Mouse (Mus musculus): ENCODE results near the gene Pla2g15. TPM values are rescaled to one million over a fixed set of nuclear protein-coding genes. Genes with fewer than 3 reads are reported as not detected.

Pla2g15 gene
- 10 to 100 TPM in 1 of 2 experiments, 1 to 10 TPM in 1; 9.8 to 12.9 TPM for total RNA-seq (2023)

DNA sequence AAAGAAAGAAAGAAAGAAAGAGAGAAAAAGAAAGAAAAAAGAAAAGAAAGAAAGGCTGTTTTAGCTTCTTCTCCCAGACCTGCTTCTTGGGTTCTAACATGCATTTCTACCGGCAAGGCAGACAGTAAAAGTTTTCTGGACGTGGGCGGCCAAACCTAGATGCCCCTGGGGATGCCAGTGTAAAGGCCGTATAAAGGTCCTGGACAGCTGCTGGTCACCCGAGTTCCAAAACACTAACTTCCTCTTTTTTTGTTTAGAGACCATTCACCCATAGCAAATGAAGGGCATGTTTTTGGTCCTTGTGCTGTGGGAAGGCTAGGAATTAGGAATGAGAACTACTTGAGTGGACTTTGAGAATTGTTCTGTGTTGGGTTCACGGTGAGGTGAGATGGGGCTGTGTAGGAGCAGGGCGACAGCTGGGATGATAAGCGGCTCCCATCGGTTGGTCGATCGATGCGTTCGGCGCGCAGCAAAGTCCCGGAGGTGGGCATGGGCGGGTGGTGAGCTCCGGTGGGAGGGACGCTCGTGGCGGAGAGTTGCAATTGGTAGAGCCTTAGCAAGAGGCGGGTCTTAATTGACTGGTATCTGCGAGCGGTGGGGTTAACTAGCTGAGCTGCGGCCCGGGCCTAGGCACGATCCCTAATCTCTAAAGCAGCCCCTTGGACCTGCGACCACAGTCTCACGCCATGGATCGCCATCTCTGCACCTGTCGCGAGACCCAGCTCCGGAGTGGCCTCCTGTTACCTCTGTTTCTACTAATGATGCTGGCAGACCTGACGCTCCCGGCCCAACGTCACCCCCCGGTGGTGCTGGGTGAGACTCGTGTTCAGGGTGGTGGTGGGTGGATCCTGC lies at the start of gene Pla2g15:
Pla2g15 (plus strand) TSS at position 599 of the 852 bp plus-strand sequence.

DNA sequence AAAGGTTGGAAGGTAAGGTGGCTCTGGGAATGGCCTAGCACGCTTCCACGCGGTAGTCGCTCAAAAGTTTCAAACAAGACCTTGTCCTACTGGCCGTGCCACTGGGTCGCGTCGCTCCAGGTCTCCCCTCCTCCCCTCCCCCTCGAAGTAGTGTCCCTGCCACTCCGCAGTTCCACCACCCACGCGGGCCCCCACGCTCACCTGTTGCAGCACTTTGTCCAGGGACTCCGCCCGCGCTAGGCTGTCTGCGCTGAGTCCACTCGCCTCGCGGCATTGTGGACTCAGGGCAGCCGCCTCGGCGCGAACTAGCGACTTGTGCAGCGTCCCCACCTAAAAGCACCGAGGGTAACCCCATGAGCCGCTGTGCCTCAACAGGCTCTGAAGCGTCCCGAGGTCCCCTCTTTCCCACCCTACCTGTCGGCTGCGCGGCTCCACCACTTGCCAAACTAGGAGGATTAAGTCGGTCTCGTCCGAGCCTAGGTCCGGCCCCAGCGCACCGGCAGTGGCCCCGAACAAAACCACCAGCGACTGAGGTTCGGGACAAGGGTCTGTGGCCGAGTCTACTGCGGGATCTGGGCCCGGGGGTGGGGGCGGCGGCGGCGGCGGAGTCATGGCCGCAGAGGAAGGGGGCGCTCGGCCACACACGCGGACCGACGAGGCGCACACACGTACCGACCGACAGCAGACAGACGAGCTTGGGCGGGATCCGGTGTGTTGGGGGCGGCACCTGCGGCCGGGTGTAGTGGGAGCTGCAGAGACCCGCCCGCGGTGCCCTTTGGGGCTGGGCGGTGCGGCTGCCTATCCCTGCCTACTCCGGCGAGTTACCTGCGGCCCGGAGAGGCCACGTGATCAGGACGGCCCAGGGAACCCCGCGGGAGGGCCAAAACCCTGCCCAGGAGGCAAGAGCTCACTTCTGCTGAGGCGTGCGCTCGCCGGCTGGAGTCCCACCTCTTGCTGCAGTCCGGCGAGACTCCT lies 13.8 kb upstream of the Pla2g15 start, which contains the start of gene Esrp2:
Esrp2 (minus strand) TSS at position 819 of the 975 bp plus-strand sequence.

DNA sequence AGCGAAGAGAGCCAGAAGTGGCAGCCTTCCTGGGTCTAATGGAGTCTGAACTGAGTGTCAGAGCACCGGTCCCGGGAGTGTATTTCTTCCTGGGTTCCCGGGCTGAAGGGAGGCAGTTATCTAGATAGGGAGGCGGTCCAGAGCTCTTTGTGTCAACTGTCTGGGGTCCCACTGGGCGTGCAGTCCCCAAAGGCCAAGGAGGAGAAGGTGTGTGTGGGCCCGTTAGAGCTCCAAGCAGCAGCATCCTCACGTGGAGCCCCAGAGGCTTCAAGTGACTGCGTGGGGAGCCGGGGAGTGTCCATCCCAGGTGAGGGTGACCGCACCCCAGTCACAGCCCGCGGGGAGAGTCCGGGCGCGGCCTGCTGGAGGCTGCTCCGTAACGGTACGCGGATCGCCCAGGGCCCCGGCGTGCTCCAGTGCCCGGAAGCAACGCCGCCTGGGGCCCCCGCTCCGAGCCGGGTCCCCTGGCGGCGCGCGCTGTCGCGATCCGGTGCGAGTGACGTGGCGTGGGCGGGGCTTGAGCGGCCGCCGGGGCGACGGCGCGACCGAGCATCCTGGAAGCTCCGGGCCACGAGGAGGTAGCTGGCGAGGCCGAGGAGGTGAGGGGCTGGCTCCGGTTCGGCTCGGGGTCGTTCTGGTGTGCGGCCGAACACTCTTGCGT lies 18.3 kb downstream of the Pla2g15 start, which contains the start of gene Slc7a6:
Slc7a6 (plus strand) TSS at position 502 of the 661 bp plus-strand sequence.

DNA sequence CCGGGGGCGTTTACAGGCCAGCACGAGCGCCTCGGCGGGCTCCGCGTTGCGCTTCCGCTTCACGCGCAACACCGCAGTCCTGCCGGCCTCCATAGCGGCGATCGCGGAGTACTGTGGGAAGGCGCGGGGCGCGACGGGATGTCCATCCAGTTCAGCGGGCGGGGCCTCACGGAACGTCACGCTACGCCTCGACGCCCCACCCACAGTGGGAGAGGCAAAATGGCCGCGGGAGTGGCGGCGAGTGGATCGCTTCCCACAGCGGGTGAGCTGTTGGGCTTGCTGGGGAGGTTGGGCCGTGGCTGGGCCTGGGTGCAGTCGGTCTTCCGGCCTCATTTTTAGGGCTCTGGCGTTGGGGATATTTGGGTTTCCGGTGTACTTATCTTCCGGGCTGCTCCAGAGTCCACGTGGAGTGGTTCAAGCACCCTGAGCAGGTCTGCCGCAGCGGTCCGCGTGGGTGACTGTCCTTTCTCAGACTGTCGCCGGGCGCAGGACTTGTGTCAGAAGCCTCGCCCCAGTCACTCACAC lies 60.7 kb downstream of the Pla2g15 start, which contains the start of the genes Slc7a6os and Prmt7:
Slc7a6os (minus strand) TSS at position 115 of the 525 bp plus-strand sequence.
Prmt7 (plus strand) TSS at position 116 of the 525 bp plus-strand sequence.

Other genes with a start within 250 kb of the Pla2g15 start
- gene Pskh1, start 250.0 kb upstream of the Pla2g15 start, total RNA-seq (2023) = 10 to 100 TPM; 22.5 to 30.1 TPM
- 1 to 10 TPM; 2.0 to 3.5 TPM for gene Ctrl, start 216.5 kb upstream of the Pla2g15 start, total RNA-seq (2023)
- gene Psmb10, start 212.0 kb upstream of the Pla2g15 start, total RNA-seq (2023) = 100 to 1,000 TPM; 141 to 157 TPM
- gene Lcat, start 207.0 kb upstream of the Pla2g15 start, total RNA-seq (2023) = under 1 TPM in 1 of 2 experiments, not detected in 1; 0.67 TPM
- 10 to 100 TPM; 13.7 to 16.2 TPM for gene Slc12a4, start 184.3 kb upstream of the Pla2g15 start, total RNA-seq (2023)
- not detected for gene Dpep3, start 171.0 kb upstream of the Pla2g15 start, total RNA-seq (2023)
- gene Dus2, start 159.1 kb upstream of the Pla2g15 start, total RNA-seq (2023) = 10 to 100 TPM; 29.8 to 31.5 TPM
- not detected for gene Dpep2nb, start 144.4 kb upstream of the Pla2g15 start, total RNA-seq (2023)
- gene Ddx28, start 138.5 kb upstream of the Pla2g15 start, total RNA-seq (2023) = 10 to 100 TPM in 1 of 2 experiments, 1 to 10 TPM in 1; 8.0 to 10.7 TPM
- gene Nfatc3, start 91.6 kb upstream of the Pla2g15 start, total RNA-seq (2023) = 100 to 1,000 TPM; 207 to 214 TPM
- not detected for gene Esrp2, start 13.4 kb upstream of the Pla2g15 start, total RNA-seq (2023)
- 10 to 100 TPM; 32.5 to 38.9 TPM for gene Slc7a6, start 18.5 kb downstream of the Pla2g15 start, total RNA-seq (2023)
- gene Slc7a6os, start 60.5 kb downstream of the Pla2g15 start, total RNA-seq (2023) = 10 to 100 TPM; 69.9 to 85.8 TPM
- gene Prmt7, start 60.5 kb downstream of the Pla2g15 start, total RNA-seq (2023) = 10 to 100 TPM; 33.1 to 44.6 TPM
- gene Smpd3, start 187.6 kb downstream of the Pla2g15 start, total RNA-seq (2023) = 1 to 10 TPM; 5.4 to 7.8 TPM